Mouse (Mus musculus): Measurements from ENCODE around the gene Ptger3.
A peak's percentile ranks its signal among the peaks of the same experiment; 100 is the strongest.

Gene Ptger3

DNA sequence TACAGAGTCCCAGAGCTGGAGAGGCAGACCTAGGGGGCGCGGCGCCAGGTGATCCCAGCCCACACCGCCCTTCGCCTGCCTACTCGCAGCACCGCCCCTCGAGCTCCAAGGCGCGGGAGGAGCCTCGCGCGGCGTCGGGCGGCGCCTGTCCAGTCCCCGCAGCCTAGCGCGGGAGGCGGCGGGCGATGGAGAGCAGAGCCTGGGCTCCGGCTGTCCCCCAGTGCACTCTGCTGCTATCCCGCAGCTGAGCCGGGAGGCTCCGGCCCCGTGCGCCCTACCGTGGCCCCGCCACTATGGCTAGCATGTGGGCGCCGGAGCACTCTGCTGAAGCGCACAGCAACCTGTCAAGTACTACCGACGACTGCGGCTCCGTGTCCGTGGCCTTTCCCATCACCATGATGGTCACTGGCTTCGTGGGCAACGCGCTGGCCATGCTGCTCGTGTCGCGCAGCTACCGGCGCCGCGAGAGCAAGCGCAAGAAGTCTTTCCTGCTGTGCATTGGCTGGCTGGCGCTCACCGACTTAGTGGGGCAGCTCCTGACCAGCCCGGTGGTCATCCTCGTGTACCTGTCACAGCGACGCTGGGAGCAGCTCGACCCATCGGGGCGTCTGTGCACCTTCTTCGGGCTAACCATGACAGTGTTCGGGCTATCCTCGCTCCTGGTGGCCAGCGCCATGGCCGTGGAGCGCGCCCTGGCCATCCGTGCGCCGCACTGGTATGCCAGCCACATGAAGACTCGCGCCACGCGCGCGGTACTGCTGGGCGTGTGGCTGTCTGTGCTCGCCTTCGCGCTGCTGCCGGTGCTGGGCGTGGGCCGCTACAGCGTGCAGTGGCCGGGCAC is at the start of gene Ptger3:
Gene Ptger3 (plus strand): TSS at position 168 of the 841 bp plus-strand sequence.
- peak; percentile 26 for DNase-seq (ENCODE audit: low spot score)

DNA sequence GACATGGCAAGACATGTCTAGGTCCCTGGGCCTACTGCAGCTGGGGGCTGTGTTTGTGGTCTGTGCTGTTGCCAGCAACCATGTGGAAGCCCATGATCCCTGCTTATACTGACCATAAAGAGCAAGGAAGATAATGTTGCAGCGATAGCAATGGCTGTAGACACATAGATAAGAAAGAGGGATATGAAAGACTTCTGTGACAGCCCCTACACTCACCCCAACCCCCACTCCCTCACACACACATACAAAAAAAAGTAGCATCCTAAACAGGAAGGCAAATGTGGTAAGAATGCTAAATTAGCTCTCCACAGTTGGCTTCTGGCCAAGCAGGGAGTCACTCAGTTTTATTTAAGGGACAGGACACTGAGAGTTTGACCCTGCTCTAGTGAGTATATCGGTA is 48.7 kb upstream of the Ptger3 start:
- DNase-seq (ENCODE audit: low spot score), result no peak

DNA sequence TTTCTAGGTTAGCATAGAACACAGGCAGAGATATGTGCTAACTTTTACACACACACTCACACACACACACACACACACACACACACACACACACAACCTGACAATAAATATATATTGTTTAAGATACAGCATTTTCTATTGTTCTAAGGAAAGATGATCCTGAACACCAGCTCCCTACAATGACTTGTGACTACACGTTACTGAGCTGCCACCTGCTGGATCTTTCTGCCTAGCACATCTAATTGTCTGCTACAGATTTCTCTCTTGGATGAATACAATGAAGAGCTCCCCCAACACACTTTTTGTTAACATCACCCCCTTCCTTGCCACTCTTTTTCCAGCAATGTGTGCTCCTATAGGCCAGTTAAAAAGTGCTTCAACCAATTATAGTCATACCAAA is 46.3 kb upstream of the Ptger3 start:
- no peak for DNase-seq (ENCODE audit: low spot score)

DNA sequence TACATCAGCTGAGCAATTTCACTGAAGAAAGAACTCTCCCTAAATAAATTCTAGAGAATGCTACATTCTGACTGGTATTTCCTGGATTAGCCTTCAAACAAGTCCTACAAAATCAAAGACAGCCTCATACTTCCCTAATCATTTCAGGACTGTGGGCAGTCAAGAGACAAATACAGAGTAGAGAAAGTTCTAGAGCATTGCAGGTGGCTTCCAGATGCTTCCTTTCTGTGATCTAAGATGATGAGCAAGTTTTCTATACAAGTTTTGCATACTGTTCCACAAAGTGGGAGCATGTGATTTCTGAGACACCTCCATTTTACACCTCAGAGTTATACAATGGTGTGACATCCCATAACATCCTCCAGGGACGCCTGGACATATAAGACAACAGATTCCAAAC is 42.9 kb upstream of the Ptger3 start:
- no peak for DNase-seq (ENCODE audit: low spot score)

DNA sequence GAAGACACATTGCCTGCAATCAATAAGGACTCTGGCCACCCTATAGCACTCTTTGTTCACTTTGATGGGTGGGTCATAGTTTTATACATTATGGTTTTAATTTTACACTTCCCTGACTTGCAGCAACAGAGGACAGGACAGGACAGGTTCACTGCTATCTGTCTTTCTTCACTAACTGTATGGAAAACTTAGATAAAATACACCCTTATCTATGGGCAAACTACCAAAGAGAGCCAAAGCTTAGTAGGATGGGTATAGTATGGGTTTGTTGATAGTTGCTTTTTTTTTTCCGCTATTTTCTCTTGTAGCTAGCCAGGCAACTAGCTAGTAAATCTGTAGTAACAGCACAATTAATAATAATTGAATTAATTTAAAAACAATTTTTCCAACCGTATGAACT is 35.1 kb upstream of the Ptger3 start:
- no peak for DNase-seq (ENCODE audit: low spot score)

DNA sequence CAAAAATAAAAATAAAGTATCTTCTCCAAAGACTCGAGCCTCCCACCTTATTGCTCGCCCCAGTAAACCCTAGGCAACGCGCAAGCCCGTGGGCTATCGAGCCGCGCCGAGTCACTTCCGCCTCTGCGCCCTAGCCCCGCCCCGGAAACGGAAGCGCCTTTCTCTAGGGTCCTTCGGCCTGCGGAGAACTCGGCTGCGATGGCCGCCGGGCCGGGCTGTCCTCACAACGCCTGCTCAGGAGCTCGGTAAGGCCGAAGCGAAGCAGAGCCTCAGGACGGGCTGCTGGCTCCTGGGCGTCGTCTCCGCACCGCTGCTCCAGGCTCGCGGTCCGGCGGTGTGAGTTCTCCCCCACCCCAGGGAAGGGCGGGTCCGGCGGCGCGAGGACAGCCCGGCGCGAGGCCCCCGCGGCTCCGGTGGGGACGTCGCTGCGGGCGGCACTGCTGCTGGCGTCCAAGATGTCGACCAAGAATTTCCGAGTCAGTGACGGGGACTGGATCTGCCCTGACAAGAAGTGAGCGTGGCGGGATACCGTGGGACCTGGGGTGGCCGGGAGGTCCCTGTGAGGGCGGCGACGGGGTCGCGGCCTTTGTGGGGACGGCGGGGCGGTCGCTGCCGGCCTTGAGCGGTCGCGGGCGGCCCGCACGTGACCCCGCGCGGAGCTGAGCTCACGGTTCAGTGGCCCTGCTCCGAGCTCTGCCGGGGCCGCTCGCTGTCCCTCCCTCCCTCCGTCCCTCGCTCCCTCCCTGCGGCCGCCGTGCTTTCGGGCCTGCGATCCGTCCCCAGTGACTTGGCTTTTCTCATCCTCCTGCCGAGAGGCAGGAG is 32.5 kb upstream of the Ptger3 start, which contains the start of gene Zranb2:
Gene Zranb2 (plus strand): TSS at position 197 of the 822 bp plus-strand sequence.
- peak; percentile 89 for DNase-seq (ENCODE audit: low spot score)

DNA sequence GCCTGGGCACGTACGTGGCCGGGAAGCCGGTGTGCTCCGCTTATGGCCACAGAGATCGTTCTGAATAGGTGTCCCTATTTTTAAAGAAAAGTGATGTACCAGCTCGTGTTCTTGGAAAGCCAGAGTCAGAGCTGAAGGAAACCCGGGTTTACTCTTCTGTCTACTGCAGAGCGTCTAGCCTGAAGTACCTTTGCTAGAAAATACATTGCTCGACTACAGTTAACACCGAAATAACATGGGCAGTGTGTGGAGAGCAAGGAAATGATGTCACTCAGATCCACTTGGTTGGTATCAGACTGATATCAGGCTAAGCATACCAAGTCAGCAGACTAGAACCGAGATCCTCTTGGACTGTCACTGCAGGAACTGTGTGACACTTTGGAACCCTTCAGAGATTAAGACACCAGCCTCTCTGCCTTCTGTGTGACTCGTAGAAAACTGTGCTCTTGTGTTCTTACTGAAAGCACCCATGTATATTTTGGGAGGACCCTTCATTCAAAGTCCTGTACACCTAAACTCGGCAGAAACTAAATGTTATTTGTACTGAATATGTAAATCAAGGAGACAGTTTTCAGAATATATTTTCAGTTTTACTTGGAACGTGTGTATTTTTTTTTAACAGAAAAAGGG is 31.8 kb upstream of the Ptger3 start:
- no peak for DNase-seq (ENCODE audit: low spot score)

DNA sequence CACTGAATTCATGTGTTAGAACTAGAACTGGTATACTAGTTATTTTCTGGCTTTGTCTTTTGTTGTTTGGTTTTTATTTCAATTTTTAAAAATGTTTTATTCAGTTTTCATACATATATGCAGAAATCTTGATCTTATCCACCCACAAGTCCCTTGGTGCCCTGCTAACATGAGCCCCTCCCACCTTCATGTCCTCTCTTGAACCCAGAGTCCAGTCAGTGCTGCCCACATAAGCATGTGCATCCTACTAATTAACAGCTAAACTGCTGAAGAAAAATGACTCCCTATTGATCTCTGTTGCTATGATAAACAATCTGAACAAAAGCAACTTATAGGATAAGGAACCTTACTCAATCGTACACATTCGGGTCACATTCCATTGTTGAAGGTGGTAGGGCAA is 17.4 kb upstream of the Ptger3 start:
- no peak for DNase-seq (ENCODE audit: low spot score)

DNA sequence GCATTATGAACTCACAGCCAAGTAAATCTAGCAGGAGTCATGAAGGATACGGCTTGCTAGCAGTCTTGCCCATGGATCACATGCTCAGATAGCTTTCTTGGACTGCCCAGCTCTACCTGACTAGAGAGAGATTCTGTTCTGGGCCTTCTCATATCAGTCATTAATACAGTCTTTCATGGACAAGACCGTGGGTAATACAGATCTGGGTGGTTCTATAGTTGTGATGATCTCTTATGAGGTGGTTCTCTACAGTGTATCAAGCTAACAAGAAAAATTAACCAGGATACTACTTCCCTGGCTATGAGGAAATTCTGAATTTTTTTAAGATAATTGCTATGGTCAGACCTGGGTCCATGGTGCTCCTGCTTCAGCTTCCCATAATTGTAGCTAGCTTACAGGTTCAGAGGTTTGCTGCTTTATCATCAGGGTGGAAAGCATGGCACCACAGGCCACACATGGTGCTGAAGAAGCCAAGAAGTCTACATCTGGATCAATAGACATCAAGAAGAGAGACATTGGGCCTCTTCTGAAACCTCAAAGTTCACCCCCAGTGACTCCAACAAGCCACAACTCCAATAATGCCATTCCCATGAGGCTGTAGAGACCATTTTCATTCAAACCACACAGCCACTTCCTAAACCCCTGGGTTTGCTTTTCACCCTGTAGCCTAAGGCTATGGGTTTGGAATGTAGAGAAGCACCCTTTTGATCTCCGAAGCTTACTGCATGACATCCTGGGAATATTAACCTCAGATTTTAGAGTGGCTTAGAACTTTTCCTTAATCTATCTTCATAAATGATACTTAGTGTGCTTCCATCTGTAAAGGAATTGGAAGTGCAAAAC is 16.7 kb upstream of the Ptger3 start:
- DNase-seq (ENCODE audit: low spot score), result no peak

DNA sequence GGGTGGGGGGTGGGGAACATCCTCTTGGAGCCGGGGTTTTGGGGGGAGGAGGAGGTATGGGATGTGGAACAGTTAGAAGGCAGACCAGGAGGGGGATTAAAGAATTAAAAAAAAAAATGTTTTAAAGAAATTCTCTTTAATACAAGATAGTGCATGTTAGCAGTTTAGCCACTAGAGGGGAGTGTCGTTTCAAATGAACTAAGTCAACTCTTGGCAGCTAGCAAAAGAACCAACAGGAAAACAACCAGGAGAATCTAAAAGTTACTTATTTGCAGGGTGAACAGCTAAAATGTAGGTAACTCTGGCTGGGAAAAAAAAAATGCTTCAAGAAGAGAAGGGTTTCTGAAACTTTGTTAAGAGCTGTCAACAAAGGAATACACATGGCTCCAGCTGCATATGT is 1.5 kb upstream of the Ptger3 start:
- DNase-seq (ENCODE audit: low spot score), result no peak

DNA sequence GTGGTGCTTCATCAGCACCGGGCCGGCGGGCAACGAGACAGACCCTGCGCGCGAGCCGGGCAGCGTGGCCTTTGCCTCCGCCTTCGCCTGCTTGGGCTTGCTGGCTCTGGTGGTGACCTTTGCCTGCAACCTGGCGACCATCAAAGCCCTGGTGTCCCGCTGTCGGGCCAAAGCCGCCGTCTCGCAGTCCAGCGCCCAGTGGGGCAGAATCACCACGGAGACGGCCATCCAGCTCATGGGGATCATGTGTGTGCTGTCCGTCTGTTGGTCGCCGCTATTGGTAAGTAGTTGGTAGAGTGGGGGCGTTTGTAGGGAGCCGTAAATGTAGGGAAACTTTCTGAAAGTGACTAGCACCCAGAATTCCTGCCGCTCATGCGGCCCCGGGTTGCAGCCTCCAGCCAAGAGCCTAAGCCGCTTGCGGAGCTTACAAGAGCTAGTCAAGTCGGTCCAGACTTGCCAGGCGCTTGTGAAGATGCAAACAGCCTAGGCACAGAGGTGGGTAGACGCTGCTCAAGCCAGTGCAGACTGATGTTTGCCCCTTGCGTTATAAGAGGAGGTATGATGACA is 957 bp downstream of the Ptger3 start:
- no peak for DNase-seq (ENCODE audit: low spot score)

DNA sequence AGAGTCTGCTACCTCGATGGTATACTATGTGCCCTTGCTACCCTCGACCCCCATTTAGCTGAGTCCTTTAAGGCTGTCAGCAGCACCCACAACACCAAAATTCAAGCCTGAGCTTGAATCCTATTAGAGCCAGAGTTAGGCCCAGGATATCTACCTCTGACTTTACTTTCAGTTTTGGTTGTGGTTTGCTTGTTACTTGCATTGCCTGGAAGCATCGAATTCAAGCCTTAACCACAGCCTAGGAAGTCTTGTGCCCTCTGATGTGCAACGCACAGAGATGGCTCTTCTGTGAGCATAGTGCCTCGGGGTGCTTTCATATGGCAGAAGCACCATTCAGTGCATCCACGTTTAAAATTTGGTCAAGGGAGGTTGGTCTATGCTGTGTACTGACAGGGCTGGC is 5.3 kb downstream of the Ptger3 start:
- no peak for DNase-seq (ENCODE audit: low spot score)

DNA sequence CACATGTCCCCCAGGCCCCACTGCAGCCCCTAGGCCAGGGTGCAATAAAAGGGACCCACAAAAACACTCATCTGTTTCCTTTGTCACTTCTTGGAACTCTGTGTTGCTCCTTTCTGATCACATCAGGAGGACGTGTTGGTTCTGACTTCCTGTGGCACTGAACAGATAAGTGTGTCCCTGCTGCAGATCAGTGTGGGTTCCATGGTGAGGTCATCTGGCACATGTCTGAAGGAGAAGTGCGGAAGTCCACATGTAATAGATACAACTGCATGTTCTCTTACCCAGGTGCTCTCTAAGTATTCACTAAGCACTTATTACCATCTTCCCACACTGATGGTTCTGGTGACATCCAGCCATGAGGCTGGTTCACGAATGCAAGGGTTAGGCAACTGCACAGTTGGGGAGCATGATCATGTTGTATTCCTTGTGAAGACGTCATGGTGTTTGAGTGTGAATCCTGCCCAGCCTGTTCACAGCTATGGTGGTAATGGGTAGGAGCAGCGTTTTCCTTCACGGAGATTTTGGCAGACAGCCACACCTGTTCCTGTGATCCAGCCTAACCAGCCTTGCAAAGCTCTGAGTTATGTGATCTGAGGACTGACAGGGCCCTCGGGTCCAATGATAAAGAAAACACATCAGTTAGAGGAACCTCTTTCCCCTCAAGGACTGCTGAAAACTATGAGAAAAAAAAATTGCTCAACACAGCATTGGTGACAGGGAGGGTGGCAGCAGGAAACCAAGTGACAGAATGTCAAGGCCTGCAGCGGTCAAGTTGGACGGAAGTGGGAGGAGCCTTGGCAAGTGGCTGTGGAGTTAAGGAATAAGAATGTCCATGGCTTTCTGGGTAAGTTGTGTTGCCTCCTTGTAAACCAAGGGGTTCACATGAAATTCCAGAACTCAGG is 9.0 kb downstream of the Ptger3 start:
- no peak for DNase-seq (ENCODE audit: low spot score)

DNA sequence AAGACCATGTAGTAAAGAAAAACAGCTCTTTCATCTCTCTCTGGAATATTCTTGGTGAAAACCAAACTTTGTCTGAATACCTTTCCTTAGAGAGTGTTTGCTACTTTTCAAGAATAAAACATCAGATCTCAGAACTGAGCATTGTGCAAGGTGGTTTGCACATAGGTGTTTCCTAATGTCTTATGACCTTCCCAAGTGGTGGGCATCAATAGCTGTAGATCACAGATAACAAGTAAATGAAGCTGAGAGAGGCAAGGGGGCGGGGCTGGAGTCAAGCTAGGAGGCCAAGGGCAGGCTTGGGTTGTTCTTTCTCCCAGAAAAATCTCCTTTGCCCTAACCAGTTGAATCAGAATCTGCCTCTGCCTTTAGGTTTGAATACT is 9.6 kb downstream of the Ptger3 start:
- DNase-seq (ENCODE audit: low spot score), result no peak

DNA sequence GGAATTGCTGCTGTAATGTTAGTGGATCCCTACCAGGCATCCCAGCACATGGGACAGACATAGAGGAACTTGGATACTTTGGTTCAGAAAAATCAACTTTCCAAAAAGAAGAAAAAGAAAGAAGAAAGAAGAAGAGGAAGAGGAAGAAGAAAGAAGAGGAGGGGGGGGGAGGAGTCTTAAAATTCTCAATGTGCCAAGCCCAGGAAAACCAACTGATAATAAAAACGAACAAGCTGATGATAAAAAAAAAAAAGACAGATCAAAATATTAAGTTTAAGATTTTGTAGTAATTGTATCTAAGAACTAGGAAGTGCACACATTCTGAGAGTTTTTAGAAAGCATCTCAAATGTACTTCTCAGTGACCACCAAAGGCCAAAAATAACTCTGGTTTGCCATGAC is 10.2 kb downstream of the Ptger3 start:
- no peak for DNase-seq (ENCODE audit: low spot score)

DNA sequence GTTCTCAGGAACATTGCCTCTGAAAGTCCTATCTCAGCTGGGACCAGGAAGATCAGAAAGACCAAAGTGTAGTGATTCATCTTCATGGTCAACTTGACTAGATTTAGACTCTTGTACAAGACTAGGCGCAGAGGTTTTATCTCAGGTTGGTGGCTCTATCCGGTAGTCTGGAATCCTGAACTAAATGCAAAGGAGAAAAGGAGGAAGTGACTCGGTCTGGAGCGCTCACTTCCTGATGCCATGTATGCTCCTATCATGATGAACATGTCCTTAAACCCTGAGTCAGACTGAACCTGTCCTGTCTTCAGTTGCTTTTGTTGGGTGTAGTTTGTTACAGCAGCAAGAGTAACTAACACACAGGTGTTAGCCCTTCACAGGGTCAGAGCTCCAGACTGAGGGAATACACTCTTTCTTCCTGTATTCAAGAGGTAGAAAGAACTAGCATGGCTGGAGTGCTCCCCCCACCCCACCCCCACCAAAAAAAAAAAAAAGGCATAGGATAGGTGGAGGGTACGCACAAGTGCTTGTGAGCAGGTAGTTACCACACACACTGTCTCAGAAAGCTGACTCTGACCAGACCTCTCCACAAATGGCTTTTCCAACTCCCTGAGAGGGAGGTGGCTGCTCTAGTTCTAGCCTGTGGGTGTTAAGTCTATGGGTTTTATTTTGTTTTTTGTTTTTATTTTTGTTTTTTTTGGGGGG is 11.9 kb downstream of the Ptger3 start:
- no peak for DNase-seq (ENCODE audit: low spot score)

DNA sequence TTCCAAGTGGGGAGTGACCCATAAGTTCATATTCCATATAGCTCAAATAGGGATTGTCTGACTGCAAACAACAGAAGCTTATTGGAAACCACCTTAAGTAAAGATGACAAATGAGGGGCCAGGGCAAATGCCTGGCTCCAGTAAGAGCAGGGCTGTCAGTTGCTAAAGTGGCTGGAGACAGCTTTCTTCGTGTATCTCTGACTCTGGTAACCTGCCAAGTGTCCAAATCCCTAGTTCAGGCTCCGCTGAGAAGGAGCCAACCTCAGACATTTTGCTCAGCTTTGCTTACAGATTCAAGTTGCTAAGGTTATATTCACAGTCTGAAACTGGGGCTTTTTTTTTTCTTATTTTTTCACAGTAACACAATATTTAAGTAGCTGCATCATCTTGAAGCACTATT is 12.7 kb downstream of the Ptger3 start:
- no peak for DNase-seq (ENCODE audit: low spot score)

DNA sequence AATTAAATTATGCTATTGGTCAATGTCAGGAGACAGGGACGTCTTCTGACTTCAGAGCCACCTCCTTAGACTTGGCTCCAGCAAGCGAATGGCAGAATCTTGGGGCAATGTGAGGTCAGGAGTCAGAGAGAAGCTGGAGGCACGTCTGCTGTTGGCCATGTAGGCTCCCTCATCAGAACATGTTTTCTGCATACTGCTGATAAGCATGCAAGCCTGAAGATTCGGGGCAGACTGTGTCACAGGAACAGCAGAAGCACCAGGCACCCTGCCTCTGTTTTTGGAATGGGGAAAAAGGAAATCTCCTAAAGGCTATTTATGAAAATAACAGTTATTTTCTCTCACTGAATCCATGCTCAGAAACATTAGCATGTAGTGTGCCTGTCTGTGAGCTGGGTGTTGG is 13.6 kb downstream of the Ptger3 start:
- no peak for DNase-seq (ENCODE audit: low spot score)

DNA sequence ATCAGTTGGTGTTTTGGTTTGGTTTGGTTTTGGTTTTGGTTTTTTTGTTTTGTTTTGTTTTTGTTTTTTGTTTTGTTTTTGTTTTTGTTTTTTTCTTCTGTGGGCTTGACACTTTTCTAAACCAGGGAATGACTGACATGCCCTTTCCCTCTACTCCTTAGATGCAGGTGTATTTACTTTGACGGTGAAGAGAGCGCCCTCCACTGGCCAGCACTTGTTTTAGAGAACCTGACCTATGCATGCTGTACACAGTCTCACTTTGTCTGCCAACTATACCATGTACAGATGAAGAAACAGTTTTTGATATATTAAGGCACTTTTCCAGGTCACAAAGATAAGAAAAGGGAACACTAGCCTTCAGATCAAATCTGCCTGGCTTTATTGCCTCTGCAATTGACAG is 15.1 kb downstream of the Ptger3 start:
- DNase-seq (ENCODE audit: low spot score), result no peak
